Mouse (Mus musculus) forebrain, postnatal 0 days (tissue): Measurements from ENCODE around the gene Galnt15. TPM values are rescaled to one million over a fixed set of nuclear protein-coding genes. Genes with fewer than 3 reads are reported as not detected.
A peak's percentile ranks its signal among the peaks of the same experiment; 100 is the strongest.

Source experiments
- ATAC-seq: fragments of 200-750 bp; cut with Nextera tagmentation; 2 replicates; pipeline ENCODE4 v1.8.0; 2017; ENCODE audit warnings: mild to moderate bottlenecking, moderate library complexity
- DNase-seq: peaks from one replicate; pipeline ENCODE4 v3.0.0-alpha.2; 2015
- H3K27ac ChIP-seq: fragments of 300-500 bp; sonication (generic); 2 replicates; pipeline ENCODE4 v1.5.1; 2014; ENCODE audit warnings: low read depth, mild to moderate bottlenecking, antibody characterized with exemption, low read length, moderate library complexity, mixed read lengths
- H3K27me3 ChIP-seq: fragments of 300-500 bp; sonication (generic); 2 replicates; pipeline ENCODE4 v1.6.1; 2014; ENCODE audit warnings: mild to moderate bottlenecking, low read length, mixed read lengths; ENCODE audit not compliant: insufficient read depth
- H3K36me3 ChIP-seq: fragments of 300-500 bp; sonication (generic); 2 replicates; pipeline ENCODE4 v1.6.1; 2014; ENCODE audit warnings: mild to moderate bottlenecking, moderate library complexity; ENCODE audit not compliant: insufficient read depth
- H3K4me1 ChIP-seq: fragments of 300-500 bp; sonication (generic); 2 replicates; pipeline ENCODE4 v1.6.1; 2014; ENCODE audit warnings: antibody characterized with exemption; ENCODE audit not compliant: insufficient read depth
- H3K4me2 ChIP-seq: fragments of 300-500 bp; sonication (generic); 2 replicates; pipeline ENCODE4 v1.6.1; 2014; ENCODE audit warnings: low read depth, mild to moderate bottlenecking, moderate library complexity
- H3K4me3 ChIP-seq: fragments of 300-500 bp; sonication (generic); 2 replicates; pipeline ENCODE4 v1.5.1; 2014; ENCODE audit warnings: low read depth, low read length, mixed read lengths
- H3K9ac ChIP-seq: fragments of 300-500 bp; sonication (generic); 2 replicates; pipeline ENCODE4 v1.6.1; 2014; ENCODE audit warnings: mild to moderate bottlenecking
- H3K9me3 ChIP-seq: fragments of 300-500 bp; sonication (generic); 2 replicates; pipeline ENCODE4 v1.6.1; 2016; ENCODE audit warnings: low read length
- CTCF ChIP-seq: sonication (generic); IDR thresholded peaks from 2 replicates; pipeline ENCODE4 v1.5.1; 2016; ENCODE audit warnings: antibody characterized with exemption, control low read depth, low read depth
- WGBS: fragments of 180-500 bp; shearing (Covaris S2); extraction: QIAGEN DNeasy Blood & Tissue Kit; methylation state at CpG from one replicate; pipeline ENCODE4 v1.1.7; 2014; 5-methylcytosine and 5-hydroxymethylcytosine counted together
- polyA plus RNA-seq: library from polyadenylated mRNA; unstranded; fragments of >200 nt; fragmentation: Nextera tagmentation; extraction: Ambion mirVana; gene quantifications from 2 replicates; pipeline ENCODE4 v1.2.1, GENCODE M21; 2015
- total RNA-seq: library from RNA; depleted of rRNA; stranded (reverse); fragments of >200 nt; gene quantifications from 2 replicates; pipeline ENCODE4 v1.2.3, GENCODE M21; 2014

Gene Galnt15
- total and polyA plus RNA-seq, 2 experiments from 2014 or later, result 0.54 to 1.8 TPM

DNA sequence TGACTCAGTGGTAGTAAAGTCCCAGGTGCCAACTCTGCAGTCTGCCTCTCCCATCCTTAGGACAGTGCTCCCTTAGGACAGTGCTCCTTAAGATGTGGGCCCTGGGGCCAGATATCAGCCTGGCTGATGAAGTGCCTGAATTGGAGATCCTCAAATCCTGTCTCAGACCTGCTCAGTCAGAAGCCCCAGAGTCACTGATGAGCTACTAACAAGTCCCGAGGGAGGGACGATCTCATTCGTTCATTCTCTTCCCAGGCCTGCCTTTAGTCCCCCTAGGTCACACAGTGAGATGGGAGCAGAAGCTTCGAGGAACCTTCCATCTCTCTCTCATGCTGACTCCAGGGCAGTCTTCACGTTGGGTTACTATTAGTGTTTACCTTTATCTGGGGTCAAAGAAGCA, 1.3 kb downstream of the Galnt15 start:
- no peak overlapping the region for H3K4me2 ChIP-seq
- ATAC-seq (no peak), DNase-seq (no peak)
- no peaks in the 10 kb centered on the region for H3K9me3 ChIP-seq
- H3K9ac ChIP-seq, result no peak overlapping the region
- H3K27ac ChIP-seq, result no peak overlapping the region
- 71% methylated on average over 5 of the region's 5 CpGs for WGBS
- no peaks in the 10 kb centered on the region for H3K36me3 ChIP-seq
- H3K27me3 ChIP-seq, result no peaks in the 10 kb centered on the region
- peaks cover 8% of the 10 kb centered on the region for H3K4me1 ChIP-seq
- no peak overlapping the region for H3K4me3 ChIP-seq
- TF ChIP-seq CTCF, result no peak

- peak; percentile 95 for TF ChIP-seq CTCF
- H3K36me3 ChIP-seq, result no peaks in the 10 kb centered on the region
- peaks cover 8% of the 10 kb centered on the region for H3K4me1 ChIP-seq
- H3K9me3 ChIP-seq, result no peaks in the 10 kb centered on the region
- H3K4me3 ChIP-seq, result no peak overlapping the region
- WGBS, result 4% methylated on average over 4 of the region's 4 CpGs
- H3K27me3 ChIP-seq, result no peaks in the 10 kb centered on the region
- H3K9ac ChIP-seq, result no peak overlapping the region
- peak; percentile 61 for ATAC-seq
- no peak overlapping the region for H3K4me2 ChIP-seq
- no peak overlapping the region for H3K27ac ChIP-seq
- DNase-seq, result peak; percentile 89
Measured at GRCm38 (mm10) chr14:32032522-32032921, 3.7 kb downstream of the Galnt15 start.

- ATAC-seq, result no peak
- no peak overlapping the region for H3K4me2 ChIP-seq
- no peaks in the 10 kb centered on the region for H3K27me3 ChIP-seq
- 77% methylated on average over 5 of the region's 5 CpGs for WGBS
- no peak overlapping the region for H3K27ac ChIP-seq
- no peak for TF ChIP-seq CTCF
- no peak overlapping the region for H3K9ac ChIP-seq
- H3K9me3 ChIP-seq, result no peaks in the 10 kb centered on the region
- H3K4me3 ChIP-seq, result no peak overlapping the region
- H3K4me1 ChIP-seq, result no peaks in the 10 kb centered on the region
- DNase-seq, result no peak
- H3K36me3 ChIP-seq, result no peaks in the 10 kb centered on the region
Measured at GRCm38 (mm10) chr14:32036482-32036881, 7.7 kb downstream of the Galnt15 start.

GRCm38 (mm10) chr14:32037661-32038252, 9.0 kb downstream of the Galnt15 start:
- no peak for TF ChIP-seq CTCF

DNA sequence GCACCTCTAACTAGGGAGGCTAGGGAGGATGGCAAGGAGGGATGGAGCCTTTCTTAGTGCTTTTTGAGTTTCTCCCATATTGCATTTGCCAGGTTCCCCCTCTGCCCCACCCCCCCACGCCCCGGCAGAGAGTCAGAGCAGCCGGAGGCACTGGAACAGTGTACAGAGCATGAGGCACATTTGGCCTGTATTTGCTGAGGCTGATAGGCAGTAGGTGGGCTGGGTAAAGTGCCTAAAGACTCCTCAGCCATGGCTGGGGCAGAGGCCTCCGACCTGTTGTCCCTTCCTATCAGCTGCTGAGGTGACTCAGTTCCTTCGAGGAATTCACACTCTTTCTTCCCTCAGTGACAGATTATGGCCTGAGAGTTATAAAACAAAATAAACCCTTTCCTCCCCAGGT, 13.3 kb downstream of the Galnt15 start:
- H3K27ac ChIP-seq, result no peak overlapping the region
- no peak for TF ChIP-seq CTCF
- no peaks in the 10 kb centered on the region for H3K4me1 ChIP-seq
- H3K9ac ChIP-seq, result no peak overlapping the region
- H3K9me3 ChIP-seq, result no peaks in the 10 kb centered on the region
- no peak overlapping the region for H3K4me2 ChIP-seq
- H3K27me3 ChIP-seq, result no peaks in the 10 kb centered on the region
- ATAC-seq (no peak), DNase-seq (no peak)
- no peaks in the 10 kb centered on the region for H3K36me3 ChIP-seq
- no peak overlapping the region for H3K4me3 ChIP-seq
- WGBS, result 76% methylated on average over 5 of the region's 5 CpGs

More at GRCm38 (mm10) chr14:32037661-32038252, 9.0 kb downstream of the Galnt15 start:
- Histone ChIP-seq H3K27me3 (no peaks in the 10 kb centered on the region), H3K36me3 (no peaks in the 10 kb centered on the region), H3K4me3 (no peak overlapping the region), H3K9me3 (no peaks in the 10 kb centered on the region), H3K4me2 (no peak overlapping the region), H3K4me1 (no peaks in the 10 kb centered on the region), H3K9ac (no peak overlapping the region), H3K27ac (no peak overlapping the region)
- 80% methylated on average over 8 of the region's 8 CpGs for WGBS
- DNase-seq (no peak), ATAC-seq (no peak)

GRCm38 (mm10) chr14:32046357-32046756, 17.6 kb downstream of the Galnt15 start:
- Histone ChIP-seq H3K4me1 (no peaks in the 10 kb centered on the region), H3K4me3 (no peak overlapping the region), H3K4me2 (no peak overlapping the region), H3K27ac (no peak overlapping the region), H3K9ac (no peak overlapping the region), H3K27me3 (no peaks in the 10 kb centered on the region), H3K9me3 (no peaks in the 10 kb centered on the region), H3K36me3 (no peaks in the 10 kb centered on the region)
- WGBS, result 66% methylated on average over 8 of the region's 8 CpGs
- no peak for ATAC-seq
- no peak for TF ChIP-seq CTCF
- no peak for DNase-seq

- no peak overlapping the region for H3K4me3 ChIP-seq
- H3K9me3 ChIP-seq, result no peaks in the 10 kb centered on the region
- H3K27me3 ChIP-seq, result no peaks in the 10 kb centered on the region
- ATAC-seq, result no peak
- WGBS, result 86% methylated on average over 6 of the region's 6 CpGs
- H3K9ac ChIP-seq, result no peak overlapping the region
- H3K36me3 ChIP-seq, result no peaks in the 10 kb centered on the region
- H3K4me1 ChIP-seq, result no peaks in the 10 kb centered on the region
- no peak overlapping the region for H3K27ac ChIP-seq
- DNase-seq, result no peak
- H3K4me2 ChIP-seq, result no peak overlapping the region
- TF ChIP-seq CTCF, result no peak
Measured at GRCm38 (mm10) chr14:32050171-32050570, 21.4 kb downstream of the Galnt15 start.
